Mouse (Mus musculus) testis, adult 10 weeks (tissue): ENCODE measurements around the gene Prkaa2. TPM values are rescaled to one million over a fixed set of nuclear protein-coding genes. Genes with fewer than 3 reads are reported as not detected.

Experiments
- polyA plus RNA-seq: library from polyadenylated mRNA; stranded (reverse); fragments of 350-450 nt; fragmentation: Illumina TruSeq; extraction: RNeasy Lipid Tissue Mini Kit (QIAGEN cat#74804); gene quantifications from one replicate; pipeline ENCODE4 v1.2.3, GENCODE M21; 2014; ENCODE audit warnings: low read depth, low replicate concordance

Gene Prkaa2
- 1.1 TPM for polyA plus RNA-seq

DNA sequence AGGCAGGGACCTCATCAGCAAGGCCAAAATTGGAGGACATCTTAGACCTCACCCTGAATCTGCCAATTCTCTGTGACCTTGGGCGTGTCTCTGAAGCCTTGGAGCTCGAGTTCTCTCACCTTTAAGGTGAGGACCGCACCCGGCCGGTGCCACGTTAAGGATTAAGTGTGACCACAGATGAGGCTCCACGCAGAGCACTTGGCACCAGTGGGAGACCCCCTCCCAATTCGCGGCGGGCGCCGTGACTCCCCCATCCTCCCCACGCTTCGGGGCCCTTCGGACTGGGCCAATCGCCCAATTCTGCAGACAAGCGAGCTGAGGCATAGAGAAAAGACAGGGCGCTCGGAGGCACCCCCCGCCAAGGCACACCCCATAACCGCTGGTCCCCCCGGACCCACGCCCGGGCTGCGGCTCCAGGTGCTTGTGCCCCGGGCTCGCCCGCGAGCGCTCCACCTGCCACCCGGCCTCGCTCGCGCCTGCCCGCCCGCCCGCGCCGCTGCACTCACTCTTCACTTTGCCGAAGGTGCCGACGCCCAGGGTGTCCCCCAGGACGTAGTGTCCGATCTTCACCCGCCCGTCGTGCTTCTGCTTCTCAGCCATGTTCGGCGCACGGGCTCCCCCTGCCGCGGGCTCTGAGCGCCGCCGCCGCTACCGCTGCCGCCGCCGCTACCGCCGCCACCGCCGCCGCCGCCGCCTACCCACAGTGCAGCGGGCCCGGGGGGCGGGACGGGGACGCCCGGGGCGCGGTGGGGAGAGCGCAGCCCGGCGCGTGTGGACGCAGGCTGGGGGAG is at the start of gene Prkaa2:
Gene Prkaa2, minus strand, starts transcription at position 692 of the 791 bp plus-strand sequence.

GRCm38 (mm10) chr4:105157276-105158168 is 47.8 kb upstream of the Prkaa2 start, which contains the start of gene Plpp3:
Plpp3 (plus strand) TSS chr4:105157347.

Other genes starting within 250 kb of the Prkaa2 start
- 0.80 TPM for gene C8a, start 233.5 kb downstream of the Prkaa2 start, polyA plus RNA-seq
- gene Fyb2, start 196.4 kb downstream of the Prkaa2 start, polyA plus RNA-seq = 14.8 TPM
- 12.5 TPM for gene Plpp3, start 47.5 kb upstream of the Prkaa2 start, polyA plus RNA-seq